Mouse (Mus musculus) liver, embryonic 13.5 days (tissue): ENCODE results near the gene Psme3. TPM values are rescaled to one million over a fixed set of nuclear protein-coding genes. Genes with fewer than 3 reads are reported as not detected.
A peak's percentile ranks its signal among the peaks of the same experiment; 100 is the strongest.

Experiments
- ATAC-seq: fragments of 200-750 bp; cut with Nextera tagmentation; 2 replicates; pipeline ENCODE4 v1.8.0; 2017; ENCODE audit warnings: low read depth, mild to moderate bottlenecking, moderate number of reproducible peaks, moderate library complexity
- DNase-seq: peaks from one replicate; pipeline ENCODE4 v3.0.0; 2022
- H3K27ac ChIP-seq: fragments of 300-500 bp; sonication (generic); 2 replicates; pipeline ENCODE4 v1.5.1; 2015; ENCODE audit warnings: moderate library complexity, mild to moderate bottlenecking, inconsistent platforms
- H3K27me3 ChIP-seq: fragments of 300-500 bp; sonication (generic); 2 replicates; pipeline ENCODE4 v1.6.1; 2015; ENCODE audit warnings: mild to moderate bottlenecking, inconsistent platforms
- H3K36me3 ChIP-seq: fragments of 300-500 bp; sonication (generic); 2 replicates; pipeline ENCODE4 v1.6.1; 2015; ENCODE audit warnings: mild to moderate bottlenecking, inconsistent platforms
- H3K4me1 ChIP-seq: fragments of 300-500 bp; sonication (generic); replicated peaks from 2 replicates; pipeline ENCODE4 v1.6.1; 2015; ENCODE audit warnings: inconsistent platforms
- H3K4me2 ChIP-seq: fragments of 300-500 bp; sonication (generic); 2 replicates; pipeline ENCODE4 v1.6.1; 2015; ENCODE audit warnings: inconsistent platforms, mild to moderate bottlenecking, moderate library complexity
- H3K4me3 ChIP-seq: fragments of 300-500 bp; sonication (generic); replicated peaks from 2 replicates; pipeline ENCODE4 v1.5.1; 2015; ENCODE audit warnings: mild to moderate bottlenecking, inconsistent platforms
- H3K9ac ChIP-seq: fragments of 300-500 bp; sonication (generic); 2 replicates; pipeline ENCODE4 v1.6.1; 2015; ENCODE audit warnings: mild to moderate bottlenecking, inconsistent platforms
- H3K9me3 ChIP-seq: fragments of 300-500 bp; sonication (generic); replicated peaks from 2 replicates; pipeline ENCODE4 v1.6.1; 2016; ENCODE audit warnings: inconsistent platforms
- WGBS: fragments of 180-500 bp; shearing (Covaris S2); methylation state at CpG from one replicate; pipeline ENCODE4 v1.1.7; 2015; ENCODE audit not compliant: insufficient replicate concordance; 5-methylcytosine and 5-hydroxymethylcytosine counted together
- polyA plus RNA-seq: library from polyadenylated mRNA; unstranded; fragments of >200 nt; fragmentation: Nextera tagmentation; extraction: Ambion mirVana; gene quantifications from 2 replicates; pipeline ENCODE4 v1.2.1, GENCODE M21; 2015

Gene Psme3
- polyA plus RNA-seq, 1 experiment from 2014 or later: 198 TPM

DNA sequence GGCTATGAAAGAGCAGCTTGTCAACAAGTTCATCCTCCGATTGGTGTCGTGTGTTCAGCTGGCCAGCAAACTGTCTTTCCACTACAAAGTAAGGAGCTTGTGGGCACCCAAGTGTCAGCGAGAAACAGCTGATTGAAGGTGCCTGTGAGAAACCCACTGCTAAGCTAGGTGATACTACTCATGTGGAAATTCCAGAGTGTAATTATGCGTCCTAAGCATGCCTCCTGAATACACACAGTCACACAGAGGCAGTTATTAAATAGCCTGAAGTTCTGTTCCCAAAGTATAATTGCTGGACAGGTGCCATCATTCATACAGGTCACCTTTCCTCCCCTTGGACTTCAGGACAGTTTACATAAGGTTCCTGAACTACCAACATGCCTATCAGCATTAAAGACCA, 32.2 kb upstream of the Psme3 start:
- Histone ChIP-seq H3K9ac (no peak overlapping the region), H3K4me1 (peaks cover 15% of the 10 kb centered on the region), H3K27ac (no peak overlapping the region), H3K4me2 (no peak overlapping the region), H3K4me3 (no peak overlapping the region), H3K9me3 (no peaks in the 10 kb centered on the region), H3K27me3 (no peaks in the 10 kb centered on the region), H3K36me3 (peaks cover 40% of the 10 kb centered on the region)
- DNase-seq: no peak
- ATAC-seq: no peak
- 69% methylated on average over 4 of the region's 4 CpGs for WGBS

DNA sequence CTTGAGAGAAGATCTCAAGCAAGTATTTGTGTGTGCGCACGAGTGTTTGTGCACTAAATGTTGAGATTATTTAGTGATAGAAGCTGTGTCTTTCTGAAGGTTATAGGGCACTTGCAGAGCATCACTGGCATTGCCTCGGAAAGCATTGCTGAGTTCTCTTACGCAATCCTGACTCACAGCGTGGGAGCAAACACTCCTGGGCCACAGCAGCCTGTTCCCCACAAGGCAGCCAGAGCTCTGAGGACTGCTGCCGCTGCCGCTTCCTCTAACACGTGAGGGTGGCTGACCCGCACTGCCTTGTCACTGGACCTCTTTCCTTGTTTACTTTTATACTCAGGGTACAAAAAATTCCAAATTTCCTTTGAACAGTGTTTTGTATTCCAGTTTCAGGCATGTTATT, 28.7 kb upstream of the Psme3 start:
- Histone ChIP-seq H3K27ac (no peak overlapping the region), H3K9ac (no peak overlapping the region), H3K9me3 (no peaks in the 10 kb centered on the region), H3K36me3 (peaks cover 75% of the 10 kb centered on the region), H3K27me3 (no peaks in the 10 kb centered on the region), H3K4me1 (peaks cover 5% of the 10 kb centered on the region), H3K4me3 (no peak overlapping the region), H3K4me2 (no peak overlapping the region)
- no peak for DNase-seq
- ATAC-seq: 0 out of 2 replicates have a peak, but pooled peaks have one; percentile 26
- 63% methylated on average over 9 of the region's 9 CpGs for WGBS

DNA sequence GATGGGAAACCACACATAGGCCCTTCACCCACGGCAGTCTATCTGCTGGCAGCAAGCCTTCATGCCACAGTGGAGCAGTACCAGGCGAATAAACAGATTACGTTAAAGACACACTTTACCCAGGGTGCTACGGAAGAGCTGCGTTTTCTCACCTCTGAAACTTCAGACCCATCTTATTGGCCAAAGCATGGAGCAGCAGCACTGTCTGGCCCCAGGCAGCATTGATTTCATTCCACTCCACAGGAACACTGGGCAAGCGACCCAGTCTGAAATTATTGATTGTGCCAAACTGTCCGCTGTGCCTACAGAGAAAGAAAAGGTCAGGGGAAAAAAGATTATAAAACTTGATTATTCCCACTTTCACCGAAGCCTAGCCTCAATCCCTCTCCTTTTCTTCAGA, 24.8 kb upstream of the Psme3 start:
- peaks cover 95% of the 10 kb centered on the region for H3K36me3 ChIP-seq
- H3K27me3 ChIP-seq: no peaks in the 10 kb centered on the region
- no peak overlapping the region for H3K27ac ChIP-seq
- no peak overlapping the region for H3K9ac ChIP-seq
- H3K4me3 ChIP-seq: no peak overlapping the region
- H3K4me2 ChIP-seq: no peak overlapping the region
- DNase-seq (no peak), ATAC-seq (no peak)
- H3K4me1 ChIP-seq: no peaks in the 10 kb centered on the region
- 91% methylated on average over 8 of the region's 8 CpGs for WGBS
- no peaks in the 10 kb centered on the region for H3K9me3 ChIP-seq

DNA sequence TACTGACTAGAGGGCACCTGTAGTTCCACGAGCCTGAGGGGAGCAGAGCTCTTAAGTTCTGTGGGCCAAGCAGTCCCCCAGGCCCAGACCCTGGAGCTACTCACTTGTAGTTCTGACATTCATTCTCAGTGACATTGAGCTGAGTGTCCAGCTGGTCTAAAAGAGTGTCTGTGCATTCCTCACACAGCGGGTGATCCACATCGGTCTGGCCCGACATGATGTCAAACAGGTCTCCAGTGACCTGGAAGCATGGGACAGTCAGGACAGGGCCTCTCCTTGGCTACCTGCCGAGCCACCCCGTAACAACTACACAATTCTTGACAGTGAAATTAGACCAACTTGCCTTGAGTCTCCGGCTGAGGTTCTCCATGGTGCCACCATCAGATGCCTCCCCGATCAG, 20.8 kb upstream of the Psme3 start:
- DNase-seq (no peak), ATAC-seq (no peak)
- no peaks in the 10 kb centered on the region for H3K9me3 ChIP-seq
- peaks cover 12% of the 10 kb centered on the region for H3K4me1 ChIP-seq
- 96% methylated on average over 8 of the region's 8 CpGs for WGBS
- H3K36me3 ChIP-seq: peaks cover 96% of the 10 kb centered on the region
- no peaks in the 10 kb centered on the region for H3K27me3 ChIP-seq
- H3K9ac ChIP-seq: no peak overlapping the region
- H3K27ac ChIP-seq: no peak overlapping the region
- no peak overlapping the region for H3K4me3 ChIP-seq
- H3K4me2 ChIP-seq: no peak overlapping the region

DNA sequence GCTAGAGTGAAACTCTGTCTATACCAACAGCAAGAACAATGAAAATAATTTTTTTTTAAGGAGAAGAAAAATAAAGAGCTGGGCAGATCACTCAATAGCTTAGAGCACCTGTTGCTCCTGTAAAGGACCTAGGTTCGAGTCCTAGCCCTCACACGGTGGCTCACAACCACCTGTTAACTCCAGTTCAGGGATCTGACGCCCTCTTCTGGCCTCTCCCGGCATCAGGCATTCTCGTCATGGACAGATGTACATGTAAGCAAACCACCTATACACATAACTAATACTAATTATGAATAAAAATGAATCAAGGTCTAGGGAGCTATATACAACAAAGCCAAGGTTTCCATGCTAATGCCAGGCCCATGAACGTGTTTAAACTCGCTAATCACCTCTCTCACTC, 15.1 kb upstream of the Psme3 start:
- H3K27ac ChIP-seq: peak overlapping the region; percentile 88
- 49% methylated on average over 7 of the region's 7 CpGs for WGBS

DNA sequence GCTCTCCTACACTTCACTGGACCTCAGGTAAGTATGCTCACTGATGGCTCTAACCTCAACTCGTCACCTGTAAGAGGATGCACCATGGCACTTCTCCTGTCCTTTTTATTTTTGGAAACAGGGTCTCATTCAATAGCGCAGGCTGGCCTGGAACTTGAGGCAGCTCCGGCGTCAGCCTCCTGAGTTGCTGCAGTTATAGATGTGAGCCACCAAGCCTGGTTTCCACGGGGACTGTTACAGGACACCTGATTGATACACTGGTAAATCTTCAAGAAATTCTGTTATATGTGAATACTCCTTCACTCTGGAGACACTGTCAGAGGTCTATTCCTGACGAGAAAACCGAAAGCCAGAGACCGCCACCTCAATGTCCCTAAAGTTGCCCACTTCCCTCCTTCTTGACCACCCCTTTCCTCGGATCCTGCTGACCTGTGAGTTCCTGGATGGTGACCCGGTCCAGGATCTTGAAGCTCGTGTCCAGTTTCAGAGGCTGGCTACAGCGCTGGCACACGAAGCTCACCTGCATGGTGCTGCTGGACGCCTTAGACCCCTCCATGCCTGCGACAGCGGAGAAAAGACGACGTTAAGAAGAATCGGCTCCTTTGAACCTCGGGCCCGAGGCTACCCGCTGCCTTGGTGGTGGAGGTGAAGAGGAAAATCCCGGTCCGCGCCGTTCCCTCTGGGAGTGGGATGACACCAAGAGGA, 14.6 kb upstream of the Psme3 start:
- Histone ChIP-seq H3K27me3 (peaks cover 4% of the 10 kb centered on the region; the same call in 1 of the 2 replicates), H3K36me3 (peaks cover 38% of the 10 kb centered on the region), H3K27ac (peak overlapping the region; percentile 88), H3K4me1 (peaks cover 28% of the 10 kb centered on the region), H3K4me3 (peak overlapping the region; percentile 94), H3K9ac (peak overlapping the region; percentile 93), H3K4me2 (peak overlapping the region; percentile 90), H3K9me3 (no peaks in the 10 kb centered on the region)
- DNase-seq (no peak), ATAC-seq (peak; percentile 57)
- whole genome bisulfite sequencing: 8% methylated on average over 26 of the region's 26 CpGs

More for the DNA sequence above, 15.1 kb upstream of the Psme3 start:
- Histone ChIP-seq H3K4me2 (peak overlapping the region; percentile 90), H3K27me3 (no peaks in the 10 kb centered on the region), H3K4me3 (peak overlapping the region; percentile 94), H3K9me3 (no peaks in the 10 kb centered on the region), H3K9ac (peak overlapping the region; percentile 93), H3K4me1 (peaks cover 28% of the 10 kb centered on the region), H3K36me3 (peaks cover 44% of the 10 kb centered on the region)
- ATAC-seq (no peak), DNase-seq (no peak)

DNA sequence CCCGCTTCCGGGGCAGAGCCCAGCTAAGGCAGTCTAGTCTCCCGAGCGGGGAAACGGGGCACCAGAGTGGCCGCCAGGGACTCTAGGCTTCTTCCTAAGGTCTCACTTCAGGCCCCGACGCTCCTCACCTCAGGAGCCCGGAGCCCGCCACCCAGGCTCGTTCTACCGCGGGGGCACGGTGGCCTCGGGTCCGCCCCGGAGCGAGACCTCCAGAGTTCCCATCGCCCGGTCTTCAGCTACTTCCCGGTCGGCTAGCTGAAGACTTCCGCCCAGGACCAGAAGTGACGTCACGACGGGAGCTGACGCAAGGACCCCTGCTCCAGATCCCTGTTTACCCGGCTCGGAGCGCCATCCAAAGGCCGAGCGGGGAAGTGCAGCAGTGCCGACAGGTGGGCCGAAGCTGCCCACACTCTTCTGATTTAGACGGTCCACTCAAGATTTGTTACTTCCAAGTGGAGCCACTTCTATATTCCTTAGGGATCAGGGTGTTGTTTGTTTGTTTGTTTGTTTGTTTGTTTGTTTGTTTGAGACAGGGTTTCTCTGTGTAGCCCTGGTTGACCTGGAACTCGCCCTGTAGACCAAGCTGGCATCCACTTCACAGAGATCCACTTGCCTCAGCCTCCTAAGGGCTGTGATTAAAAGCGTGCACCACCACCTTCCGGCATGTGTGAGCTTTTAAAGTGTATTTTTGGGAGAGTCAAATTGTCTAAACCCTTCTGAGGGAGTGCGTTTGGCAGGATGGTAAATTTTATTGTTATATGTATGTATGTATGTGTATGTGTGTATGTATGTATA, 13.8 kb upstream of the Psme3 start, which contains the start of gene Becn1:
Gene Becn1, minus strand, starts transcription at position 283 of the 795 bp plus-strand sequence.
- Histone ChIP-seq H3K36me3 (peaks cover 33% of the 10 kb centered on the region), H3K4me3 (peak within 1 kb of the TSS; percentile 94), H3K9me3 (no peaks in the 10 kb centered on the region), H3K9ac (peak within 1 kb of the TSS; percentile 93), H3K4me1 (peaks cover 28% of the 10 kb centered on the region), H3K27me3 (peaks cover 10% of the 10 kb centered on the region), H3K27ac (peak within 1 kb of the TSS; percentile 88), H3K4me2 (peak within 1 kb of the TSS; percentile 90)
- DNase-seq (peak; percentile 92), ATAC-seq (peak; percentile 96)
- WGBS: 6% methylated on average over 39 of the region's 39 CpGs

DNA sequence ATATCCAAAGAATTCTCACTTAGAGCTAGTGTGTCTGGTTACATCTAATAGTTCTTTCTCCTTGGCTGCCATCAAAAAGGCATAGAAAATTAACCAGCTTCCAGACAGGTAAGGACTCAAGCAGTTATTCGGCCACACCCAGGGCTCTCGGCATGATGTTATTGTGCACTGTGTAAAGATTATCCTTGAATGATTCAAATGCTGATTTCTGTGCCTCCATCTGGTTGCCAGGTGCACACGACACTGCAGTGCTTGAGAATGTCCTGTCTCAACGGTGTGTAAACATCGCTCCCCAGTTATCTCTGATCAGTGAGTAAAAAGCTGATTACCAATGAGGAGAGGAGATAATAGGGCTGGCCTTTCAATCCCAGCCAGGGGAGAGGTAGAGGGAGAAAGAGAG, 8.3 kb upstream of the Psme3 start:
- H3K4me3 ChIP-seq: no peak overlapping the region
- peaks cover 6% of the 10 kb centered on the region; the same call in 1 of the 2 replicates for H3K4me1 ChIP-seq
- DNase-seq (no peak), ATAC-seq (no peak)
- H3K27ac ChIP-seq: no peak overlapping the region
- H3K9ac ChIP-seq: no peak overlapping the region
- H3K4me2 ChIP-seq: no peak overlapping the region
- no peaks in the 10 kb centered on the region for H3K9me3 ChIP-seq
- WGBS: 31% methylated on average over 5 of the region's 5 CpGs
- peaks cover 10% of the 10 kb centered on the region for H3K27me3 ChIP-seq
- H3K36me3 ChIP-seq: no peaks in the 10 kb centered on the region

DNA sequence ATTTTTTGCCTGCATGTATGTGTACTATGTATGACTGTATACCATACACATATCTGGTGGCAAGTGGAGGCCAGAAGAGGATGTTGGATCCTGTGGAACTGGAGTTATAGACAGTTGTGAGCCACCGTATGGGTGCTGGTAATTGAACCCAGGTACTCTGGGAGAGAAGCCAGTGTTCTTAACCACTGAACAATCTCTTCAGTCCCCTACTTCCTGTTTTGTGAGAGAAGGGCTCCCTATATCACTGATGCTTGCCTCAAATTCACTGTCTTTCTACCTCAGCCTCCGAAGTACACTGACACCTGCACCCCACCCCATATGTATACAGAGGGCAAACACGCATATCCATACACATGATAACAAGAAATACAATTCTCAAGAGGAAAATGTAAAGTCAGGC, 4.9 kb upstream of the Psme3 start:
- DNase-seq: no peak
- 61% methylated on average over 3 of the region's 3 CpGs for WGBS
- Histone ChIP-seq H3K36me3 (no peaks in the 10 kb centered on the region), H3K4me2 (no peak overlapping the region), H3K27me3 (peaks cover 10% of the 10 kb centered on the region), H3K9ac (no peak overlapping the region), H3K4me1 (peaks cover 30% of the 10 kb centered on the region), H3K27ac (peak overlapping the region; percentile 49), H3K4me3 (no peak overlapping the region), H3K9me3 (no peaks in the 10 kb centered on the region)
- ATAC-seq: no peak

DNA sequence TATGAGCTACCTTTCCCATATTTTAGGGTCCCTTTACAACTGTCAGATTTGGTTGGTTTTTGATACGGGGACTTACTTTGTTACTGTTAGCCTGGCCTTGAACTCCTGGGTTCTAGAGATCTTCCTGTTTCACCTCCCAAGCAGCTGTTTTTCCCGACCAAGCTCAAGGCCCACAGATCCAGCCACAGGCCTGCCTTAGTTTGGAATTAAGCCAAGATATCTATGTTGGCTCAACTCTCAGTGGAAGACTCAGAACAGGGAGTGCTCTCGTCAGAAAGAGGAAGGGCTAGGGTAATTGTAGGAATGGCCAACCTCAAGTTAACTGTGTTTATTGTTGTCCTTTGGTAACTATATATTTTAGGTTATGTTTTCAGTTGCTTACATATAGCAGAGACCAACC, 3.9 kb upstream of the Psme3 start:
- no peak overlapping the region for H3K4me3 ChIP-seq

DNA sequence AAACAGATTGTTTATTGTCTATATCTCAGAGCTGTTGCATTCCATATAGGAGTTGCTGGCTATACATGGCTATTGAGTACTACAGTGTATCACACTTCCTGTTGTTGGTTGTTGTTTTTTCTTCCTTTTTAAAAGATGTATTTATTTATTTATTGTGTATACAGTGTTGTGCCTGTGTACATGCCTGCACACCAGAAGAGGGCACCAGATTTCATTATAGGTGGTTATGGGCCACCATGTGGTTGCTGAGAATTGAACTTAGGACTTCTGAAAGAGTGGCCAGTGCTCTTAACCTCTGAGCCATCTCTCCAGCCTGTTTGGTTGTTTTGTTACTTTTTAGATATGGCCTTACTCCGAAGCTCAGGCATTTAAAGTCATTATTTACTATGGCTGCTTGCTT, 1.4 kb upstream of the Psme3 start:
- Histone ChIP-seq H3K27ac (peak overlapping the region; percentile 96), H3K9me3 (no peaks in the 10 kb centered on the region), H3K9ac (no peak overlapping the region), H3K36me3 (peaks cover 22% of the 10 kb centered on the region), H3K27me3 (no peaks in the 10 kb centered on the region), H3K4me3 (no peak overlapping the region), H3K4me1 (peaks cover 51% of the 10 kb centered on the region), H3K4me2 (peak overlapping the region; percentile 72)
- no peak for DNase-seq
- ATAC-seq: no peak
- WGBS: 93% methylated on average over 1 of the region's 1 CpGs

More for the DNA sequence above, 3.9 kb upstream of the Psme3 start:
- WGBS: 43% methylated on average over 3 of the region's 3 CpGs
- Histone ChIP-seq H3K27ac (peak overlapping the region; percentile 25; the same call in 1 of the 2 replicates), H3K36me3 (no peaks in the 10 kb centered on the region), H3K4me1 (peaks cover 33% of the 10 kb centered on the region), H3K4me2 (no peak overlapping the region), H3K9ac (no peak overlapping the region), H3K27me3 (no peaks in the 10 kb centered on the region), H3K9me3 (no peaks in the 10 kb centered on the region)
- ATAC-seq (no peak), DNase-seq (no peak)
